Mouse (Mus musculus) heart, embryonic 15.5 days (tissue): ENCODE data around the gene Gm49325. TPM values are rescaled to one million over a fixed set of nuclear protein-coding genes. Genes with fewer than 3 reads are reported as not detected.

Experiments used
- ATAC-seq: fragments of 200-750 bp; cut with Nextera tagmentation; replicated peaks from 2 replicates; pipeline ENCODE4 v1.8.0; 2017; ENCODE audit warnings: low read depth, moderate TSS enrichment; ENCODE audit not compliant: insufficient number of reproducible peaks, insufficient read depth, low FRiP score
- H3K27ac ChIP-seq: fragments of 300-500 bp; sonication (generic); 2 replicates; pipeline ENCODE4 v1.5.1; 2015; ENCODE audit warnings: mild to moderate bottlenecking, inconsistent platforms
- H3K27me3 ChIP-seq: fragments of 300-500 bp; sonication (generic); 2 replicates; pipeline ENCODE4 v1.6.1; 2015; ENCODE audit warnings: inconsistent platforms
- H3K36me3 ChIP-seq: fragments of 300-500 bp; sonication (generic); 2 replicates; pipeline ENCODE4 v1.6.1; 2015; ENCODE audit warnings: mild to moderate bottlenecking, inconsistent platforms
- H3K4me1 ChIP-seq: fragments of 300-500 bp; sonication (generic); replicated peaks from 2 replicates; pipeline ENCODE4 v1.6.1; 2015; ENCODE audit warnings: inconsistent platforms
- H3K4me2 ChIP-seq: fragments of 300-500 bp; sonication (generic); 2 replicates; pipeline ENCODE4 v1.6.1; 2015; ENCODE audit warnings: inconsistent platforms, mild to moderate bottlenecking, moderate library complexity
- H3K4me3 ChIP-seq: fragments of 300-500 bp; sonication (generic); 2 replicates; pipeline ENCODE4 v1.5.1; 2015; ENCODE audit warnings: mild to moderate bottlenecking, inconsistent platforms
- H3K9ac ChIP-seq: fragments of 300-500 bp; sonication (generic); 2 replicates; pipeline ENCODE4 v1.6.1; 2015; ENCODE audit warnings: mild to moderate bottlenecking, inconsistent platforms
- H3K9me3 ChIP-seq: fragments of 300-500 bp; sonication (generic); replicated peaks from 2 replicates; pipeline ENCODE4 v1.6.1; 2016; ENCODE audit warnings: inconsistent platforms
- WGBS: fragments of 180-500 bp; shearing (Covaris S2); methylation state at CpG from one replicate; pipeline ENCODE4 v1.1.7; 2015; ENCODE audit warnings: mixed read lengths; 5-methylcytosine and 5-hydroxymethylcytosine counted together
- polyA plus RNA-seq: library from polyadenylated mRNA; unstranded; fragments of >200 nt; fragmentation: Nextera tagmentation; extraction: Ambion mirVana; gene quantifications from 2 replicates; pipeline ENCODE4 v1.2.1, GENCODE M21; 2015

Gene Gm49325
- 0.60 and 3.9 TPM in 2 replicates for polyA plus RNA-seq

GRCm38 (mm10) chr10:77605908-77606826 is at the start of gene Gm49325, which contains the start of gene Sumo3:
Gene Gm49325, plus strand, starts transcription at chr10:77606197.
Gene Sumo3, plus strand, starts transcription at chr10:77606097.
- H3K4me3 ChIP-seq, result peak within 1 kb of the TSS; percentile 72
- peak within 1 kb of the TSS; percentile 98 for H3K27ac ChIP-seq
- peak within 1 kb of the TSS; percentile 84 for H3K9ac ChIP-seq
- peaks cover 30% of the 10 kb centered on the region for H3K4me1 ChIP-seq
- H3K9me3 ChIP-seq, result no peaks in the 10 kb centered on the region
- under 1% methylated on average over 104 of the region's 119 CpGs for WGBS
- no peaks in the 10 kb centered on the region for H3K27me3 ChIP-seq
- peak; percentile 88 for ATAC-seq
- peaks cover 18% of the 10 kb centered on the region; the same call in 1 of the 2 replicates for H3K36me3 ChIP-seq
- H3K4me2 ChIP-seq, result peak within 1 kb of the TSS; percentile 83

- Histone ChIP-seq H3K4me1 (no peaks in the 10 kb centered on the region), H3K4me2 (no peak overlapping the region), H3K4me3 (no peak overlapping the region), H3K9me3 (no peaks in the 10 kb centered on the region), H3K27me3 (no peaks in the 10 kb centered on the region), H3K9ac (no peak overlapping the region), H3K36me3 (no peaks in the 10 kb centered on the region), H3K27ac (no peak overlapping the region)
- no peak for ATAC-seq
- 87% methylated on average over 7 of the region's 7 CpGs for WGBS
These were observed 49.4 kb upstream of the Gm49325 start for GRCm38 (mm10) chr10:77556631-77557030.

GRCm38 (mm10) chr10:77557641-77558040 is 48.4 kb upstream of the Gm49325 start:
- H3K27me3 ChIP-seq, result no peaks in the 10 kb centered on the region
- H3K4me3 ChIP-seq, result no peak overlapping the region
- H3K9me3 ChIP-seq, result no peaks in the 10 kb centered on the region
- no peak for ATAC-seq
- no peaks in the 10 kb centered on the region for H3K4me1 ChIP-seq
- H3K27ac ChIP-seq, result no peak overlapping the region
- no peak overlapping the region for H3K4me2 ChIP-seq
- no peaks in the 10 kb centered on the region for H3K36me3 ChIP-seq
- no peak overlapping the region for H3K9ac ChIP-seq
- whole genome bisulfite sequencing, result 79% methylated on average over 4 of the region's 4 CpGs

GRCm38 (mm10) chr10:77560090-77560489 is 45.9 kb upstream of the Gm49325 start:
- no peaks in the 10 kb centered on the region for H3K36me3 ChIP-seq
- no peak for ATAC-seq
- H3K9me3 ChIP-seq, result no peaks in the 10 kb centered on the region
- no peak overlapping the region for H3K4me3 ChIP-seq
- 79% methylated on average over 11 of the region's 11 CpGs for WGBS
- no peaks in the 10 kb centered on the region for H3K4me1 ChIP-seq
- no peak overlapping the region for H3K27ac ChIP-seq
- no peaks in the 10 kb centered on the region for H3K27me3 ChIP-seq
- no peak overlapping the region for H3K4me2 ChIP-seq
- no peak overlapping the region for H3K9ac ChIP-seq

GRCm38 (mm10) chr10:77560830-77561229 is 45.2 kb upstream of the Gm49325 start:
- H3K27ac ChIP-seq, result no peak overlapping the region
- H3K9ac ChIP-seq, result no peak overlapping the region
- H3K4me2 ChIP-seq, result no peak overlapping the region
- H3K36me3 ChIP-seq, result no peaks in the 10 kb centered on the region
- H3K9me3 ChIP-seq, result no peaks in the 10 kb centered on the region
- no peaks in the 10 kb centered on the region for H3K27me3 ChIP-seq
- no peak overlapping the region for H3K4me3 ChIP-seq
- no peak for ATAC-seq
- H3K4me1 ChIP-seq, result no peaks in the 10 kb centered on the region
- 67% methylated on average over 9 of the region's 9 CpGs for WGBS

GRCm38 (mm10) chr10:77561508-77561907 is 44.5 kb upstream of the Gm49325 start:
- WGBS, result 58% methylated on average over 2 of the region's 2 CpGs
- Histone ChIP-seq H3K4me3 (no peak overlapping the region), H3K9me3 (no peaks in the 10 kb centered on the region), H3K4me2 (no peak overlapping the region), H3K4me1 (no peaks in the 10 kb centered on the region), H3K36me3 (no peaks in the 10 kb centered on the region), H3K27ac (no peak overlapping the region), H3K27me3 (no peaks in the 10 kb centered on the region), H3K9ac (no peak overlapping the region)
- ATAC-seq, result no peak

- Histone ChIP-seq H3K4me1 (no peaks in the 10 kb centered on the region), H3K36me3 (no peaks in the 10 kb centered on the region), H3K4me3 (no peak overlapping the region), H3K9ac (no peak overlapping the region), H3K27me3 (no peaks in the 10 kb centered on the region), H3K27ac (no peak overlapping the region), H3K9me3 (no peaks in the 10 kb centered on the region), H3K4me2 (no peak overlapping the region)
- ATAC-seq, result no peak
- WGBS, result 60% methylated on average over 8 of the region's 8 CpGs
These were observed 41.0 kb upstream of the Gm49325 start for GRCm38 (mm10) chr10:77565005-77565404.

- no peak overlapping the region for H3K27ac ChIP-seq
- ATAC-seq, result no peak
- no peaks in the 10 kb centered on the region for H3K27me3 ChIP-seq
- H3K4me3 ChIP-seq, result no peak overlapping the region
- no peaks in the 10 kb centered on the region for H3K9me3 ChIP-seq
- H3K4me2 ChIP-seq, result no peak overlapping the region
- H3K9ac ChIP-seq, result no peak overlapping the region
- H3K36me3 ChIP-seq, result no peaks in the 10 kb centered on the region
- WGBS, result 23% methylated on average over 8 of the region's 8 CpGs
- H3K4me1 ChIP-seq, result no peaks in the 10 kb centered on the region
These were observed 39.3 kb upstream of the Gm49325 start for GRCm38 (mm10) chr10:77566651-77567050.

GRCm38 (mm10) chr10:77569481-77569880 is 36.5 kb upstream of the Gm49325 start:
- ATAC-seq, result no peak
- Histone ChIP-seq H3K36me3 (no peaks in the 10 kb centered on the region), H3K4me1 (no peaks in the 10 kb centered on the region), H3K4me2 (no peak overlapping the region), H3K9me3 (no peaks in the 10 kb centered on the region), H3K27me3 (no peaks in the 10 kb centered on the region), H3K4me3 (no peak overlapping the region), H3K9ac (no peak overlapping the region), H3K27ac (no peak overlapping the region)
- 35% methylated on average over 7 of the region's 7 CpGs for WGBS

GRCm38 (mm10) chr10:77569973-77570658 is 35.9 kb upstream of the Gm49325 start:
- no peak overlapping the region for H3K27ac ChIP-seq
- no peaks in the 10 kb centered on the region for H3K9me3 ChIP-seq
- WGBS, result 39% methylated on average over 6 of the region's 6 CpGs
- no peak overlapping the region for H3K4me3 ChIP-seq
- no peaks in the 10 kb centered on the region for H3K4me1 ChIP-seq
- H3K36me3 ChIP-seq, result no peaks in the 10 kb centered on the region
- H3K27me3 ChIP-seq, result no peaks in the 10 kb centered on the region
- H3K9ac ChIP-seq, result no peak overlapping the region
- H3K4me2 ChIP-seq, result no peak overlapping the region
- no peak for ATAC-seq

GRCm38 (mm10) chr10:77572225-77572624 is 33.8 kb upstream of the Gm49325 start:
- no peak overlapping the region for H3K9ac ChIP-seq
- no peaks in the 10 kb centered on the region for H3K4me1 ChIP-seq
- H3K36me3 ChIP-seq, result no peaks in the 10 kb centered on the region
- H3K4me3 ChIP-seq, result no peak overlapping the region
- no peaks in the 10 kb centered on the region for H3K27me3 ChIP-seq
- H3K4me2 ChIP-seq, result no peak overlapping the region
- H3K27ac ChIP-seq, result no peak overlapping the region
- no peak for ATAC-seq
- WGBS, result 14% methylated on average over 3 of the region's 3 CpGs
- H3K9me3 ChIP-seq, result no peaks in the 10 kb centered on the region
